ENCODE assay signal across 8 mouse cellular contexts in genomic region chr17:34587423-34587811, GRCm38 (mm10). TPM values are rescaled to one million over a fixed set of nuclear protein-coding genes. Genes with fewer than 3 reads are reported as not detected.
DNase-seq lines count a peak whose midpoint lies in the region; ATAC-seq and TF ChIP-seq lines count a peak whose summit lies in the region.

No protein-coding gene starts in this region.

- H3K27ac ChIP-seq in forebrain, embryonic 13.5 days = peak overlapping the region; percentile 99
- peak overlapping the region; percentile 84 for H3K27ac ChIP-seq in liver, postnatal 0 days (ENCODE audit: low read depth)
- peak overlapping the region; percentile 98 for H3K27ac ChIP-seq in neural tube, embryonic 13.5 days (replicated peaks)

- intact Hi-C loops in heart, postnatal 10 days (cut with DNase I) = loop anchor here (2.0 kb wide), 1 partner anchor 21 kb away; no protein-coding TSS in a partner anchor

- DNase-seq in heart, postnatal 10 days = peak; percentile 98
- DNase-seq in layer of hippocampus, adult 11-12 months (ENCODE audit: low spot score) = peak; percentile 98
- DNase-seq in liver, postnatal 0 days = peak; percentile 99
- peak; percentile 88 for DNase-seq in telencephalon, adult 2 months (ENCODE audit: low read depth, low spot score)

- peak overlapping the region; percentile 89 for H3K4me2 ChIP-seq in forebrain, embryonic 13.5 days
- H3K4me2 ChIP-seq in liver, postnatal 0 days (ENCODE audit: low read depth, low read length) = peak overlapping the region; percentile 99
- H3K4me2 ChIP-seq in neural tube, embryonic 13.5 days = peak overlapping the region; percentile 74

- ATAC-seq in cerebellum, adult (ENCODE audit: insufficient number of reproducible peaks, low FRiP score, low TSS enrichment) = peak; percentile 67
- ATAC-seq in forebrain, embryonic 13.5 days = peak; percentile 86
- ATAC-seq in liver, postnatal 0 days = peak; percentile 91
- ATAC-seq in neural tube, embryonic 13.5 days (ENCODE audit: low read depth) = peak; percentile 81

- peaks cover 84% of the 10 kb centered on the region for H3K4me1 ChIP-seq in E14TG2a.4 (replicated peaks; ENCODE audit: low read depth, low read length)
- peaks cover 51% of the 10 kb centered on the region for H3K4me1 ChIP-seq in forebrain, embryonic 13.5 days
- H3K4me1 ChIP-seq in liver, postnatal 0 days (ENCODE audit: insufficient read depth) = peaks cover 49% of the 10 kb centered on the region
- H3K4me1 ChIP-seq in neural tube, embryonic 13.5 days (replicated peaks) = peaks cover 58% of the 10 kb centered on the region

- peak overlapping the region; percentile 91 for H3K4me3 ChIP-seq in E14TG2a.4 (replicated peaks; ENCODE audit: low read length)
- peak overlapping the region; percentile 69 for H3K4me3 ChIP-seq in forebrain, embryonic 13.5 days
- peak overlapping the region; percentile 87 for H3K4me3 ChIP-seq in liver, postnatal 0 days (ENCODE audit: low read depth, low read length)
- H3K4me3 ChIP-seq in neural tube, embryonic 13.5 days = peak overlapping the region; percentile 64

- H3K27me3 ChIP-seq in E14TG2a.4 (ENCODE audit: insufficient read depth, low read length) = no peaks in the 10 kb centered on the region
- H3K27me3 ChIP-seq in forebrain, embryonic 13.5 days = no peaks in the 10 kb centered on the region
- H3K27me3 ChIP-seq in liver, postnatal 0 days (ENCODE audit: insufficient read depth, low read length) = no peaks in the 10 kb centered on the region
- no peaks in the 10 kb centered on the region for H3K27me3 ChIP-seq in neural tube, embryonic 13.5 days

- WGBS in forebrain, embryonic 13.5 days = under 1% methylated on average over 50 of the region's 50 CpGs
- 7% methylated on average over 34 of the region's 50 CpGs for WGBS in liver, postnatal 0 days (ENCODE audit: insufficient replicate concordance)
- 0% methylated on average over 50 of the region's 50 CpGs for WGBS in neural tube, embryonic 13.5 days

- H3K36me3 ChIP-seq in E14TG2a.4 (ENCODE audit: insufficient read depth, low read length) = peaks cover 26% of the 10 kb centered on the region
- H3K36me3 ChIP-seq in forebrain, embryonic 13.5 days (ENCODE audit: poor library complexity, severe bottlenecking) = no peaks in the 10 kb centered on the region
- H3K36me3 ChIP-seq in liver, postnatal 0 days (replicated peaks; ENCODE audit: insufficient read depth, low read length) = no peaks in the 10 kb centered on the region
- H3K36me3 ChIP-seq in neural tube, embryonic 13.5 days = no peaks in the 10 kb centered on the region

- TF ChIP-seq CTCF in E14TG2a.4 (conservative IDR thresholded peaks at IDR 0.05; ENCODE audit: low read length) = no peak
- no peak for TF ChIP-seq CTCF in liver, postnatal 0 days (IDR thresholded peaks at IDR 0.05; ENCODE audit: low read depth)

- no peaks in the 10 kb centered on the region for H3K9me3 ChIP-seq in E14TG2a.4 (ENCODE audit: low read length)
- H3K9me3 ChIP-seq in forebrain, embryonic 13.5 days (replicated peaks) = no peaks in the 10 kb centered on the region
- H3K9me3 ChIP-seq in liver, postnatal 0 days (ENCODE audit: low read length) = no peaks in the 10 kb centered on the region
- no peaks in the 10 kb centered on the region for H3K9me3 ChIP-seq in neural tube, embryonic 13.5 days

- H3K9ac ChIP-seq in forebrain, embryonic 13.5 days = peak overlapping the region; percentile 93
- peak overlapping the region; percentile 95 for H3K9ac ChIP-seq in liver, postnatal 0 days (replicated peaks)
- H3K9ac ChIP-seq in neural tube, embryonic 13.5 days = peak overlapping the region; percentile 90

- TF ChIP-seq EP300 in liver, postnatal 0 days (IDR thresholded peaks at IDR 0.05; ENCODE audit: low read depth) = no peak

RNA-seq across cellular contexts. Expression of gene Gpsm3, which starts 2.2 kb away (rescaled TPM):
- 2.4 and 3.0 TPM in 2 replicates for polyA plus RNA-seq in forebrain, embryonic 13.5 days (2015; fragmentation: Nextera tagmentation; extraction: Ambion mirVana)
- 1 to 10 TPM; 5.1 to 5.6 TPM for total RNA-seq in heart, postnatal 10 days (2021)
- 19.6 and 24.7 TPM in 2 replicates for polyA plus RNA-seq in liver, postnatal 0 days (2015; fragmentation: Nextera tagmentation; extraction: Ambion mirVana)
- 4.8 and 5.3 TPM in 2 replicates for polyA plus RNA-seq in neural tube, embryonic 13.5 days (2015; fragmentation: Nextera tagmentation; extraction: Ambion mirVana)

RNA-seq across cellular contexts. Expression of gene Pbx2, which starts 3.6 kb away (rescaled TPM):
- 10.2 and 10.5 TPM in 2 replicates for polyA plus RNA-seq in forebrain, embryonic 13.5 days (2015; fragmentation: Nextera tagmentation; extraction: Ambion mirVana)
- 10 to 100 TPM; 26.1 to 30.4 TPM for total RNA-seq in heart, postnatal 10 days (2021)
- 3.6 and 4.9 TPM in 2 replicates for polyA plus RNA-seq in liver, postnatal 0 days (2015; fragmentation: Nextera tagmentation; extraction: Ambion mirVana)
- polyA plus RNA-seq in neural tube, embryonic 13.5 days (2015; fragmentation: Nextera tagmentation; extraction: Ambion mirVana) = 9.2 and 10.2 TPM in 2 replicates

RNA-seq across cellular contexts. Expression of gene Ager, which starts 10.2 kb away (rescaled TPM):
- polyA plus RNA-seq in forebrain, embryonic 13.5 days (2015; fragmentation: Nextera tagmentation; extraction: Ambion mirVana) = 2.3 and 2.5 TPM in 2 replicates
- total RNA-seq in heart, postnatal 10 days (2021) = 1 to 10 TPM; 1.1 to 1.6 TPM
- polyA plus RNA-seq in liver, postnatal 0 days (2015; fragmentation: Nextera tagmentation; extraction: Ambion mirVana) = 1.4 and 1.9 TPM in 2 replicates
- 2.0 and 2.2 TPM in 2 replicates for polyA plus RNA-seq in neural tube, embryonic 13.5 days (2015; fragmentation: Nextera tagmentation; extraction: Ambion mirVana)

RNA-seq across cellular contexts. Expression of gene Rnf5, which starts 16.1 kb away (rescaled TPM):
- 302 TPM in 2 replicates for polyA plus RNA-seq in forebrain, embryonic 13.5 days (2015; fragmentation: Nextera tagmentation; extraction: Ambion mirVana)
- total RNA-seq in heart, postnatal 10 days (2021) = 10 to 100 TPM; 37.0 to 39.2 TPM
- polyA plus RNA-seq in liver, postnatal 0 days (2015; fragmentation: Nextera tagmentation; extraction: Ambion mirVana) = 78.4 and 80.0 TPM in 2 replicates
- 260 and 270 TPM in 2 replicates for polyA plus RNA-seq in neural tube, embryonic 13.5 days (2015; fragmentation: Nextera tagmentation; extraction: Ambion mirVana)

RNA-seq across cellular contexts. Expression of gene Agpat1, which starts 16.6 kb away (rescaled TPM):
- polyA plus RNA-seq in forebrain, embryonic 13.5 days (2015; fragmentation: Nextera tagmentation; extraction: Ambion mirVana) = 74.4 and 77.6 TPM in 2 replicates
- 10 to 100 TPM; 54.4 to 56.5 TPM for total RNA-seq in heart, postnatal 10 days (2021)
- polyA plus RNA-seq in liver, postnatal 0 days (2015; fragmentation: Nextera tagmentation; extraction: Ambion mirVana) = 9.9 and 11.1 TPM in 2 replicates
- 89.5 and 99.6 TPM in 2 replicates for polyA plus RNA-seq in neural tube, embryonic 13.5 days (2015; fragmentation: Nextera tagmentation; extraction: Ambion mirVana)

Comparison
In these comparisons a context has a peak if more than half of its experiments do, and no peak if none do; other contexts are left out.
1. Peak in every context shown above with its lines: DNase-seq, ATAC-seq, H3K4me3 ChIP-seq and H3K27ac ChIP-seq.